Mouse (Mus musculus) forebrain, embryonic 11.5 days (tissue): ENCODE measurements around the gene Rnf123. TPM values are rescaled to one million over a fixed set of nuclear protein-coding genes. Genes with fewer than 3 reads are reported as not detected.

ENCODE experiments used
- ATAC-seq: fragments of 200-750 bp; cut with Nextera tagmentation; replicated peaks from 2 replicates; pipeline ENCODE4 v1.8.0; 2017; ENCODE audit warnings: moderate TSS enrichment; ENCODE audit not compliant: low FRiP score
- DNase-seq: peaks from one replicate; pipeline ENCODE4 v3.0.0-alpha.2; 2017; ENCODE audit warnings: low spot score
- H3K27ac ChIP-seq: fragments of 300-500 bp; sonication (generic); 2 replicates; pipeline ENCODE4 v1.5.1; 2014; ENCODE audit warnings: low read depth, low read length
- H3K27me3 ChIP-seq: fragments of 300-500 bp; sonication (generic); 2 replicates; pipeline ENCODE4 v1.6.1; 2014; ENCODE audit warnings: mild to moderate bottlenecking, low read length, mixed read lengths; ENCODE audit not compliant: control insufficient read depth, insufficient read depth
- H3K36me3 ChIP-seq: fragments of 300-500 bp; sonication (generic); 2 replicates; pipeline ENCODE4 v1.6.1; 2014; ENCODE audit warnings: mild to moderate bottlenecking, low read length, moderate library complexity, mixed read lengths; ENCODE audit not compliant: control insufficient read depth, insufficient read depth
- H3K4me1 ChIP-seq: fragments of 300-500 bp; sonication (generic); replicated peaks from 2 replicates; pipeline ENCODE4 v1.6.1; 2014; ENCODE audit warnings: low read length, mixed read lengths; ENCODE audit not compliant: control insufficient read depth, insufficient read depth
- H3K4me2 ChIP-seq: fragments of 300-500 bp; sonication (generic); 2 replicates; pipeline ENCODE4 v1.6.1; 2014; ENCODE audit warnings: low read depth, mild to moderate bottlenecking, low read length, moderate library complexity, mixed read lengths; ENCODE audit not compliant: severe bottlenecking
- H3K4me3 ChIP-seq: fragments of 300-500 bp; sonication (generic); 2 replicates; pipeline ENCODE4 v1.5.1; 2014; ENCODE audit warnings: low read depth, low read length
- H3K9ac ChIP-seq: fragments of 300-500 bp; sonication (generic); 2 replicates; pipeline ENCODE4 v1.6.1; 2014; ENCODE audit warnings: low read length
- H3K9me3 ChIP-seq: fragments of 300-500 bp; sonication (generic); 2 replicates; pipeline ENCODE4 v1.6.1; 2016; ENCODE audit warnings: low read length, mixed read lengths; ENCODE audit not compliant: control insufficient read depth
- WGBS: fragments of 180-500 bp; shearing (Covaris S2); extraction: QIAGEN DNeasy Blood & Tissue Kit; methylation state at CpG from one replicate; pipeline ENCODE4 v1.1.7; 2014; 5-methylcytosine and 5-hydroxymethylcytosine counted together
- polyA plus RNA-seq: library from polyadenylated mRNA; unstranded; fragments of >200 nt; fragmentation: Nextera tagmentation; extraction: Ambion mirVana; gene quantifications from 2 replicates; pipeline ENCODE4 v1.2.1, GENCODE M21; 2014

The Rnf123 gene
- polyA plus RNA-seq, 1 experiment from 2014 or later = 34.7 TPM

DNA sequence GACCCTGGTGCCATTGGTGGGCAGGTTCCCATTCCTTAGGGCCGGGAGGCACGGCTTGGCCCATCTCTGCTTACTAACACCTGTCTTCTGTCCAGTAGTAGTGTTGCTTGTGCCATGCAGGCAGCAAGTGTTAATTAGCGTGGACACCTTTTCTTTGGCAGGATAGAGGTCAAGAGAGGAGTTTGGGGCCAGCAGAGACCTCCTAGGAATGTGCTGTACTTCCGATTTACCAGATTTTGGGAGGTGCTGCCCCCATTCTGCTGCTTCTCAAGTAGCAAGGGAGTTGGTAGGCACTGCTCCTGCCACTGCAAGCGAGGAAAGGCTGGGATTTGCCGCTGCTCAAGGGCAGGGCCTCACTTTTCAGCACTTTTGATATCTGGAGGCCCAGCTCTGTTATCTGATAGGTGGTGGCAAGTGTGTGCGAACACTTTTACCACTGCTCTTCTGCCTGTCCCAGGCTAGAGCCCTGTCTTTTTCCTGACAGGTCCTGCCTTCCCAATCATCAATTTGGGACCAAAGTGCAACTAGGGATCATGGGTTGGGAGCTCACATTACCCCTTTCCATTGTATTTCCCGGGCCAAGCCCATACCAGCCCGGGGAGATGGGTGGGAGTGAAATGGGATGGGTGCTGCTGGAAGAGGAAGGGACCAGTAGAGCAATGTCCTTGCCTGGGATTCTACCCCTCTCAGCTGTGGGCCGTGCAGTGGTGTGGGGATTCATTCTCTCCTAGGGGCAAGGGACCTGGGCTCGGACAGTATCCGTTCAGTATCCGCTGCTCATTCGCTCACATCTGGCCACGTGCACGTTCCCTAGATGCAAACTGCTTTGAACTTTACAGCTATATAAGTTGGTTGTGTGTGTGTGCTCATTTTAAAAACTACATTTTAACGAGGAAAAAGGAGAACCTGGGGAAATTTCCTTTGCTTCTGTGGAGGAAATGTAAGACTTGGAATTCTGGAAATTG, 35.3 kb downstream of the Rnf123 start:
- Histone ChIP-seq H3K36me3 (peaks cover 5% of the 10 kb centered on the region; the same call in 1 of the 2 replicates), H3K27me3 (no peaks in the 10 kb centered on the region), H3K4me2 (peak overlapping the region; percentile 89), H3K27ac (peak overlapping the region; percentile 57; the same call in 1 of the 2 replicates), H3K4me3 (peak overlapping the region; percentile 73), H3K4me1 (peaks cover 6% of the 10 kb centered on the region; the same call in 1 of the 2 replicates), H3K9me3 (no peaks in the 10 kb centered on the region), H3K9ac (peak overlapping the region; percentile 53)
- DNase-seq = no peak
- no peak for ATAC-seq
- WGBS = 45% methylated on average over 17 of the region's 17 CpGs

DNA sequence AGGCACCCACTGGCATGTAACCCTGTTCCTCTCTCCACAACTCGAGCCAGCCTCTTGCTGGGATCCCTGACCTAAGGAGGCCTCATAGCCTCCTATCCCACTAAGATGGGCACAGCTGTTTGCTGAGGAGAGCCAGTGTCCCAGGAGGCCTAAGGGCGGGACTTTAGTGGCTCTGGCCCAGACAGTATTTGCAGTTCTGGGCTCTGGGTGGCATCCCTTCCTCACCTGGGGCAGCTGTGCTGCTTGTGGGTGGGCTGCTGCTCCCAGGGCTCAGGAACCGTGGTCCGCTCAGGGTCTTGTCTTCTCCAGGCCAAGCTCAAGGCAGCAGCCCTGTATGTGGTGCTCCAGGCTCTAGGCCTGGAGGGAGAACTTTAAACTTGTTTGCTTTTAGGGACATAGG, 36.6 kb downstream of the Rnf123 start:
- Histone ChIP-seq H3K9me3 (no peaks in the 10 kb centered on the region), H3K4me3 (no peak overlapping the region), H3K27ac (no peak overlapping the region), H3K4me1 (peaks cover 6% of the 10 kb centered on the region; the same call in 1 of the 2 replicates), H3K27me3 (no peaks in the 10 kb centered on the region), H3K9ac (no peak overlapping the region), H3K4me2 (no peak overlapping the region), H3K36me3 (peaks cover 5% of the 10 kb centered on the region; the same call in 1 of the 2 replicates)
- 89% methylated on average over 4 of the region's 4 CpGs for WGBS
- DNase-seq (no peak), ATAC-seq (no peak)

DNA sequence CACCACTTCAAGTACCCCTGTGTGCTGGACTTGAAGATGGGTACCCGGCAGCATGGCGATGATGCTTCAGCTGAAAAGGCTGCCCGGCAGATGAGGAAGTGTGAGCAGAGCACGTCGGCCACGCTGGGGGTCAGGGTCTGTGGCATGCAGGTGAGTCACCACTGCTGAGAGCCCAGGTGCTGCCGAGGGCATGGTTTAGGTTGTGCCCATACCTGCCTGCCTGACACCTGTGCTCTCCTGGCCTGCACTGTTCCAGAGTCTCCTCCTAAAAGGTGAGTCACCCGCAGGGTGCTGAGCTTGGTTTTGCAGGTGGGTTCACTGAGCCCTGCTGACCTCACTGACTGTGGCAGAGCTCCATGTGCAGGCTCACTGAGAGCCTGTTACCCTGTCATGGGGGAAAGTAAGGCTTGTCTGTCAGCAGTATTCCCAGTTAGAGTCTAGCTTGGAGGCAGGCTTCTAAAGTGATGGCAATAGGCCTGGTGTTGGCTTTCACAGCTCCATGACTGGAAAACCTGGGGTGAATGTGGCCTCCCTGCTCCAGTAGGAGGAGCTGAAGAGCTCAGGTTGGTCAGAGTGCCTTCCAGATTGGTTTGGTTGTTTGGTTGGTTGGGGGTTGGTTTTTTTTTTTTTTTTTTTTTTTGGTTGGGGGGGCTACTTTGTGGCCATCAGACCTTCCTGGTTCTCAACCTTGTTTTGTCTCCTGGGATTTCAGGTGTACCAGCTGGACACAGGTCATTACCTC, 38.2 kb downstream of the Rnf123 start:
- no peak overlapping the region for H3K4me3 ChIP-seq
- H3K27me3 ChIP-seq = no peaks in the 10 kb centered on the region
- no peaks in the 10 kb centered on the region for H3K9me3 ChIP-seq
- H3K4me1 ChIP-seq = peaks cover 3% of the 10 kb centered on the region; the same call in 1 of the 2 replicates
- no peak overlapping the region for H3K27ac ChIP-seq
- no peak overlapping the region for H3K9ac ChIP-seq
- 96% methylated on average over 8 of the region's 8 CpGs for WGBS
- ATAC-seq (no peak), DNase-seq (no peak)
- H3K36me3 ChIP-seq = peaks cover 10% of the 10 kb centered on the region; the same call in 1 of the 2 replicates
- no peak overlapping the region for H3K4me2 ChIP-seq

DNA sequence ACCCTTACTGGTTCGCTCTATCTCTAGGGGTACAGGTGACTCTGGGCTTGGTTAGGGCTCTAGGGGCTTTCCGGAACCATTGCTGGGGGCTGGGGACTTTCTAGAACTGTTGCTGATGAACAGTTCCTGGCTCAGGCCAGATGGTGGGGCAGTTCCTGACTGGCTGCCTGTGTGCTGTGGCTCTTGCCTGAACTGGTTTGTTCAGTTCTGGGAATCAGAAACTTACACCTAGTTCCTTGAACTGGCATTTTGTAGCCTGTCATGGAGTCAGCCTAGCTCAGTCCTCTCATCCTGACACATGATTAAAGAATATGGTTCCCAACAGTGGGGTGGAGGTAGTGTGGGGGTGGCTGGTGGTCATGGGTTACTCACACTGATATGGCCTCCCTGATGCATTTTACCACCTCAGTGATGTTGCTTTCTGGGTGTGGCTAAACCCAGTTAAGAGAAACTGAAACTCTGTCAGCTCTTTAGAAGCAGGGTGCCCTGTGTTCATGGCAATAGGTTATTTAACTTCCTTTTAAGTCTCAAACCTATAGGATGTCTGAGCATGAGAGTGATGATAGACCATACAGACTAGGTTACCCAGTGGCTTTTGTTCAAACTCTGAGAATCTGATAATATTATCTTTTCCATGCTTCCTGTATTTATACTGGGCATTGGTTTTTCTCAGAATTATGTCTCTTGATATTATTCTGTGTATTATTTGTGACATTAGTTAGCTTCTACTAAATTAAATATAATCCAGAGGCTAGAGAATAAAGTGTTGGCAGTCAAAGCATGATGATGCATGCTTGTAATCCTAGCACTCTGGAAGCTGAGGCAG, 47.6 kb downstream of the Rnf123 start:
- no peaks in the 10 kb centered on the region for H3K4me1 ChIP-seq
- no peak overlapping the region for H3K4me2 ChIP-seq
- DNase-seq = no peak
- no peak overlapping the region for H3K4me3 ChIP-seq
- WGBS = 100% methylated on average over 2 of the region's 2 CpGs
- peaks cover 3% of the 10 kb centered on the region; the same call in 1 of the 2 replicates for H3K36me3 ChIP-seq
- no peaks in the 10 kb centered on the region for H3K9me3 ChIP-seq
- ATAC-seq = no peak
- no peak overlapping the region for H3K9ac ChIP-seq
- H3K27me3 ChIP-seq = no peaks in the 10 kb centered on the region
- no peak overlapping the region for H3K27ac ChIP-seq

DNA sequence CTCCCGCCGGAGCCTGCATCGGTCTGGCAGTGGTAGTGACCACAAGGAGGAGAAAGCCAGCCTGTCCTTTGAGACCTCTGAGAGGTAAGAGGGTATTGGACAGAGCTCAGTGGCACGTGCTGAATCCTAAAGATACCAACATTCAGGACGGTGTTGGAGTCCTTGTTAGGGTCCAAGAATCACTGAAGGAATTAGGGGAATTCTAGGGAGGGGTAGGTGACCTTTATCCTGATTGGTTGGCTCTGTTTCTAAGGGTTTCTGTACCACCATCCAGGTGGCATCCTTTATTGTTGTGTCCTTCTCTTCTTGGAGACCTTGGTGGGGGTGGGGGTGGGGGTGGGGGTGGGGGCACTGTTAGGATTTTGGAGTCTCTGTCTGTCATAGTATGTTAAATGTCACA, 51.0 kb downstream of the Rnf123 start:
- Histone ChIP-seq H3K36me3 (peaks cover 8% of the 10 kb centered on the region; the same call in 1 of the 2 replicates), H3K27ac (no peak overlapping the region), H3K9ac (no peak overlapping the region), H3K4me2 (no peak overlapping the region), H3K9me3 (no peaks in the 10 kb centered on the region), H3K4me3 (no peak overlapping the region), H3K4me1 (no peaks in the 10 kb centered on the region), H3K27me3 (no peaks in the 10 kb centered on the region)
- ATAC-seq (no peak), DNase-seq (no peak)
- WGBS = 95% methylated on average over 5 of the region's 5 CpGs

DNA sequence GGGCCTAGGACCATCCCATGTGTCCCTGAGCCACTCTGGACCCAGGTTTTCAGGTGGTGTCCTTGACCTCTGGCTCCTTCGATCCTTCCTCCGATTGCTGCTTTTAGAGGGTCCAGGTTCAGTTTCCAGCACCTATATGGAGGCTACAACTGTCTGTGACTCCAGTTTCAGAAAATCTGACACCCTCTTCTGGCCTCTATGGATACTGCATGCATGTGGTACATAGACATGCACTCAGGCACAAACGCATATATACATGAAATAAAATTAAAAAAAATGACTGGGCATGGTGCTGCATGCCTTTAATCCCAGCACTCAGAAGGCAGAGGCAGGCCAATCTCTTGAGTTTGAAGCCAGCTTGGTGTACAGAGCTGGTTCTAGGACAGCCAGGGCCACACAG, 55.3 kb downstream of the Rnf123 start:
- H3K27me3 ChIP-seq = no peaks in the 10 kb centered on the region
- H3K4me2 ChIP-seq = no peak overlapping the region
- H3K36me3 ChIP-seq = peaks cover 8% of the 10 kb centered on the region
- H3K27ac ChIP-seq = no peak overlapping the region
- ATAC-seq = no peak
- no peaks in the 10 kb centered on the region for H3K9me3 ChIP-seq
- no peak overlapping the region for H3K9ac ChIP-seq
- no peak overlapping the region for H3K4me3 ChIP-seq
- over 99% methylated on average over 3 of the region's 3 CpGs for WGBS
- DNase-seq = no peak
- no peaks in the 10 kb centered on the region for H3K4me1 ChIP-seq

DNA sequence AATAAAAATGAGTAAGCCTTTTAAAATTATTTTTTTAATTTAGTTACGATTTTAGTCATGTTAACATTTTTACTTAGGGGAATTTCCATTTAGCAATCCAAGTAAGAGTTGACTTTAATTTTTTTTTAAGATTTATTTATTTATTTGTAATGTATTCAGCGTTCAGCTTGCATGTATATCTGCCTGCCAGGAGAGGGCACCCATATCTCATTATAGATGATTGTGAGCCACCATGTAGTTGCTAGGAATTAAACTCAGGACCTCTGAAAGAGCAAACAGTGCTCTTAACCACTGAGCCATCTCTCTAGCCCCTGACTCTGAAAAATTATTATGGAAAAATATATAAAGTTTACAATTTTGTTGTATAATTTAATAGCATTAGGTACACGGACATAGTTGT, 56.6 kb downstream of the Rnf123 start:
- Histone ChIP-seq H3K36me3 (peaks cover 5% of the 10 kb centered on the region), H3K4me3 (no peak overlapping the region), H3K27ac (no peak overlapping the region), H3K4me1 (no peaks in the 10 kb centered on the region), H3K9me3 (no peaks in the 10 kb centered on the region), H3K9ac (no peak overlapping the region), H3K27me3 (no peaks in the 10 kb centered on the region), H3K4me2 (no peak overlapping the region)
- 93% methylated on average over 3 of the region's 3 CpGs for WGBS
- ATAC-seq (no peak), DNase-seq (no peak)

DNA sequence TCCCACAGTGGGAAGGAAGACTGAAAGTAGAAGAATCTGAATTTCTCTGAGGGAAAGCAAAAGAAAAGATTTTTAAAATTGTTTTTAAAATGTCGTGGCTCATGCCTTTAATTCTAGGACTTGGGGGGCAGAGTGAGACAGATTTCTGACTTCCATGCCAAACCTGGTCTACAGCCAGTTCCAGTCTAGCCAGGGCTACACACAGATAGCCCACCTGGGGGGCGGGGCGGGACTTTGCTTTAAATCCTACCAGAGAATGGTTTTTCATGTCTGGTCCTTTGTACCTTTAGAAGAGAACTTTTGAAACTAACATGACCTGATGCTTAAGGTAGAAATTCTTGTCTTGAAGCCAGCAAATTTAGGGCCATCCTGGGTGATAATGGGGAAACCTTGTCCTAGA, 59.9 kb downstream of the Rnf123 start:
- Histone ChIP-seq H3K4me2 (no peak overlapping the region), H3K9me3 (no peaks in the 10 kb centered on the region), H3K4me3 (no peak overlapping the region), H3K36me3 (peaks cover 5% of the 10 kb centered on the region), H3K9ac (no peak overlapping the region), H3K27me3 (no peaks in the 10 kb centered on the region), H3K4me1 (no peaks in the 10 kb centered on the region), H3K27ac (no peak overlapping the region)
- WGBS = 89% methylated on average over 3 of the region's 3 CpGs
- ATAC-seq = no peak
- no peak for DNase-seq
